Mouse (Mus musculus) forebrain, embryonic 14.5 days (tissue): ENCODE results near the gene Gtpbp1. TPM values are rescaled to one million over a fixed set of nuclear protein-coding genes. Genes with fewer than 3 reads are reported as not detected.
A peak's percentile ranks its signal among the peaks of the same experiment; 100 is the strongest.

Experiments
- ATAC-seq: fragments of 200-750 bp; cut with Nextera tagmentation; 2 replicates; pipeline ENCODE4 v1.8.0; 2017; ENCODE audit warnings: mild to moderate bottlenecking, moderate library complexity
- DNase-seq: peaks from one replicate; pipeline ENCODE4 v3.0.0-alpha.2; 2015; ENCODE audit warnings: low spot score
- H3K27ac ChIP-seq: fragments of 300-500 bp; sonication (generic); 2 replicates; pipeline ENCODE4 v1.5.1; 2014; ENCODE audit warnings: low read depth, mild to moderate bottlenecking, control low read depth, low read length, moderate library complexity
- H3K27me3 ChIP-seq: fragments of 300-500 bp; sonication (generic); replicated peaks from 2 replicates; pipeline ENCODE4 v1.6.1; 2014; ENCODE audit warnings: low read length, control low read depth, mixed read lengths; ENCODE audit not compliant: control insufficient read depth, insufficient read depth
- H3K36me3 ChIP-seq: fragments of 300-500 bp; sonication (generic); 2 replicates; pipeline ENCODE4 v1.6.1; 2014; ENCODE audit warnings: low read length, control low read depth; ENCODE audit not compliant: control insufficient read depth, insufficient read depth
- H3K4me1 ChIP-seq: fragments of 300-500 bp; sonication (generic); 2 replicates; pipeline ENCODE4 v1.6.1; 2014; ENCODE audit warnings: antibody characterized with exemption, low read length, control low read depth; ENCODE audit not compliant: control insufficient read depth, insufficient read depth
- H3K4me2 ChIP-seq: fragments of 300-500 bp; sonication (generic); 2 replicates; pipeline ENCODE4 v1.6.1; 2014; ENCODE audit warnings: mild to moderate bottlenecking, control low read depth, low read length
- H3K4me3 ChIP-seq: fragments of 300-500 bp; sonication (generic); 2 replicates; pipeline ENCODE4 v1.5.1; 2014; ENCODE audit warnings: low read depth, low read length, control low read depth
- H3K9ac ChIP-seq: fragments of 300-500 bp; sonication (generic); 2 replicates; pipeline ENCODE4 v1.6.1; 2014; ENCODE audit warnings: mild to moderate bottlenecking, low read length, control low read depth, moderate library complexity
- H3K9me3 ChIP-seq: fragments of 300-500 bp; sonication (generic); replicated peaks from 2 replicates; pipeline ENCODE4 v1.6.1; 2016; ENCODE audit warnings: low read length, control low read depth, mixed read lengths; ENCODE audit not compliant: control insufficient read depth
- WGBS: fragments of 180-500 bp; shearing (Covaris S2); extraction: QIAGEN DNeasy Blood & Tissue Kit; methylation state at CpG from one replicate; pipeline ENCODE4 v1.1.7; 2014; 5-methylcytosine and 5-hydroxymethylcytosine counted together
- polyA plus RNA-seq: library from polyadenylated mRNA; unstranded; fragments of >200 nt; fragmentation: Nextera tagmentation; extraction: Ambion mirVana; gene quantifications from 2 replicates; pipeline ENCODE4 v1.2.1, GENCODE M21; 2014

Gene Gtpbp1
- polyA plus RNA-seq, 1 experiment from 2014 or later, result 36.2 TPM

DNA sequence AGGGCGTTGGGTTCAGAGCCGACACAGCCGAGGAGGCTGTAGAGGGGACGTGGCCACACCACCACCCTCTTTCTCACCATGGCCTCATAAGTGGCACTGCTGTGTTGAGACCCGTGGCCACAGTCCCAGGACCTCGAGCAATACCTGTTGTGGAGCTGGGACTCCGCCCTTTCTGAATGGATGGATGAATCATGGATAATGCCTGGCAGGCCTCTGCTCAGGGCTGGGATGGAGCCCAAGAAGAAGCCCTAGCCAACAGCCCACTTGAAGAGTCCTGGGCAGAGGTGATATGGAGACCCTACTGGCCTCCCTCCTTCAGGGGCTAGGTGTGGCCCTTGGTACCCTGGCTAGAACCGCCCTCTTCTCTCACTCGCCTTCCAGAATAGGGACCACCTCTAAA is 72.4 kb downstream of the Gtpbp1 start:
- H3K27me3 ChIP-seq, result no peaks in the 10 kb centered on the region
- ATAC-seq (no peak), DNase-seq (no peak)
- no peaks in the 10 kb centered on the region for H3K9me3 ChIP-seq
- WGBS, result 96% methylated on average over 9 of the region's 9 CpGs
- H3K27ac ChIP-seq, result no peak overlapping the region
- no peak overlapping the region for H3K9ac ChIP-seq
- no peak overlapping the region for H3K4me2 ChIP-seq
- peaks cover 8% of the 10 kb centered on the region; the same call in 1 of the 2 replicates for H3K4me1 ChIP-seq
- no peak overlapping the region for H3K4me3 ChIP-seq
- H3K36me3 ChIP-seq, result peaks cover 29% of the 10 kb centered on the region

DNA sequence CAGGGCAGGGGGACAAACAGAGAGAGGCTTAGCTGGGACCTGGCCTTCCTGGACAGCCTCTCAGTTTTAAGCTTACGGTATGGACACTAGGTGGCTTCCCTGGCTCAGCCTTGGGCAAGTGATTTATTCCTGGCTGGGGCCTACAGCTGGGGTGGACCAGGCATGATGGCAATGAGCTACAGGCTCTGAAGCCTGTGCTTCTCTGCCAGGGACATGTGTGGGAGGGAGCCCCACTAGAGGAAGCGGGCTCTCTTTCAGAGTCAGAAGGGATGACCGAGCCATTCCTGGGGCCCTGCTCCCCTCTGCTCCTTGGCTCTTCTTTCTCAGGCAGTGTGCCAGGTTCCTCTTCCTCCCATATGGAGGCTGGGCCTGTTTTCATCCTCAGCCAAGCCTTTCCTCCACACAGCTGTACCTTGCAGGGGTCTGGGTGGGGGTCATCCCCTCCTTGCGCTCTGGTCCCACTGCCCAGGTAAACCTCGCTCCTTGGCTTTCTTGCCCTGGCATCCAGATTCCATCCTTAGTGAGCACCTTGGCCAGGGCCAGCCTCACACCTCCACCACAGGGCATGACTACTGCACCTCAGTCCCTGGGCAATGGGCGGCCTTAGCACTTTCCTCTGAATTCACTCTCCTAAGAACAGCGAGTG is 73.1 kb downstream of the Gtpbp1 start:
- Histone ChIP-seq H3K27me3 (no peaks in the 10 kb centered on the region), H3K27ac (no peak overlapping the region), H3K9ac (no peak overlapping the region), H3K36me3 (peaks cover 29% of the 10 kb centered on the region), H3K4me3 (no peak overlapping the region), H3K9me3 (no peaks in the 10 kb centered on the region), H3K4me1 (peaks cover 11% of the 10 kb centered on the region; the same call in 1 of the 2 replicates), H3K4me2 (no peak overlapping the region)
- WGBS, result 93% methylated on average over 7 of the region's 7 CpGs
- ATAC-seq (no peak), DNase-seq (no peak)

DNA sequence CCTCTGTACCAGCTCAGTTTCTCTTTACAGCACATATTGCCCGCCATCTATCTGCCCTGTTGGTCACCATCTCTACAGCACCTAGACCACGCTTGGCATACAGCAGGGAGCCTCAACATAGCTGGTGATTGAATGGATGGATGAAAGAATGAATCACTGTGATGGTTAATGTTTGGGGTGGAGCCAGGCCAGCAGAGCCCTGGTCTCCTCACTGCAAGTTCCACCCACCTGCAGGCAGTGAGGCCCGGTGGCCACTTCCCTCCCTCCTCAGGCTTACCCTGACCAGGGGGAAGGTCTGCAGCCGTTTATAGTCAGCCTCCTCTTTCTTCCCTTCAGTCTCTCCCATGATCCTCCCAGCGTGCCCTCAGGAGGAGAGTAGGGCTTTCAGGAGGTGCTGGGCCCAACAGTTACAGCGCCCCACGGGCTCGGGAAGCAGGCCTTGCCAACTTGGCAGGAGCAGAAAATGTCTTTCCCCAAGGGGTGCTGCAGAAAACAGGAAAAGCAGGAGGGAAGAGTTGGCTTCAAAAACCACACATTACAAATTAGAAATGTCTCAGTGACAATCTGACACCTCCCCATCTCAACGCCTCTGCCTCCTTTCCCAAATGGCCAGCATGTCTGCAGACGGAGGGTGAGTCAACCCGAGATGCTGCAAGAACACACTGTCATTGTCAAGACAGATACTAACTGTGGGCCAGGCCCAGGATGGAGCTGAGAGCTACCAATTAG is 74.1 kb downstream of the Gtpbp1 start:
- Histone ChIP-seq H3K4me3 (no peak overlapping the region), H3K9me3 (no peaks in the 10 kb centered on the region), H3K4me2 (no peak overlapping the region), H3K36me3 (peaks cover 29% of the 10 kb centered on the region), H3K4me1 (peaks cover 11% of the 10 kb centered on the region; the same call in 1 of the 2 replicates), H3K27me3 (no peaks in the 10 kb centered on the region), H3K9ac (no peak overlapping the region), H3K27ac (0 out of 2 replicates have a peak overlapping the region, but pooled peaks have one; percentile 9)
- 0 out of 2 replicates have a peak, but pooled peaks have one; percentile 24 for ATAC-seq
- no peak for DNase-seq
- WGBS, result 80% methylated on average over 11 of the region's 11 CpGs

- ATAC-seq, result 0 out of 2 replicates have a peak, but pooled peaks have one; percentile 14
- Histone ChIP-seq H3K36me3 (peaks cover 29% of the 10 kb centered on the region), H3K27ac (peak overlapping the region; percentile 16; the same call in 1 of the 2 replicates), H3K4me3 (no peak overlapping the region), H3K9me3 (no peaks in the 10 kb centered on the region), H3K9ac (no peak overlapping the region), H3K4me1 (peaks cover 11% of the 10 kb centered on the region; the same call in 1 of the 2 replicates), H3K4me2 (no peak overlapping the region), H3K27me3 (no peaks in the 10 kb centered on the region)
- WGBS, result 72% methylated on average over 2 of the region's 2 CpGs
- DNase-seq, result no peak
Observed at GRCm38 (mm10) chr15:79765361-79765760, 74.7 kb downstream of the Gtpbp1 start.

- no peak overlapping the region for H3K4me2 ChIP-seq
- no peak for ATAC-seq
- WGBS, result 71% methylated on average over 9 of the region's 10 CpGs
- peaks cover 29% of the 10 kb centered on the region for H3K36me3 ChIP-seq
- no peak for DNase-seq
- no peaks in the 10 kb centered on the region for H3K27me3 ChIP-seq
- no peak overlapping the region for H3K9ac ChIP-seq
- no peak overlapping the region for H3K4me3 ChIP-seq
- peaks cover 14% of the 10 kb centered on the region; the same call in 1 of the 2 replicates for H3K4me1 ChIP-seq
- no peaks in the 10 kb centered on the region for H3K9me3 ChIP-seq
- peak overlapping the region; percentile 15; the same call in 1 of the 2 replicates for H3K27ac ChIP-seq
Observed at GRCm38 (mm10) chr15:79766168-79766567, 75.5 kb downstream of the Gtpbp1 start.

DNA sequence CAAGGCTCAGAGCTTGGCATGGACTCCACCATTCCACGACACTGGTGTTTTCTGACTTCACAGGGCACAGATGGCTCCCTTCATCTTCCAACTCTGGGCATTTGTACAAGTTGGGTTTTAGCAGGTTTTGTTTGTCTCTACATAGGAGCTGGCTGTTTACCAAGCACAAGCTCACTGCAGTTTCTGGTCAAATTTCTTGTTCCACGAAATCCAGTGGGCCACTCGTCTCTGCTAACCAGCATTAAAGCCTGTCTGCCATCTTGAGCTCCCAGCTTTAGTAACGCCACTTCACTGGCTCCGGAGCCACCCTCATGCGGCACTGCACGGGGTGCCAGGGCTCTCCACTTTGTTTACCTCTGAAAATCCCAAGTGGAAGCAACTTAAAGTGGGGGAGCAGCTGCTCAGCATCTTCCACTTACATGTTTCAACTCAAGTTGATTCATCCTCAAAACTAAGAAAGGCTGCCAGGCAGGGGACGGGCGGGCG is 76.0 kb downstream of the Gtpbp1 start:
- peak; percentile 49; the same call in 1 of the 2 replicates for ATAC-seq
- peak overlapping the region; percentile 15; the same call in 1 of the 2 replicates for H3K27ac ChIP-seq

DNA sequence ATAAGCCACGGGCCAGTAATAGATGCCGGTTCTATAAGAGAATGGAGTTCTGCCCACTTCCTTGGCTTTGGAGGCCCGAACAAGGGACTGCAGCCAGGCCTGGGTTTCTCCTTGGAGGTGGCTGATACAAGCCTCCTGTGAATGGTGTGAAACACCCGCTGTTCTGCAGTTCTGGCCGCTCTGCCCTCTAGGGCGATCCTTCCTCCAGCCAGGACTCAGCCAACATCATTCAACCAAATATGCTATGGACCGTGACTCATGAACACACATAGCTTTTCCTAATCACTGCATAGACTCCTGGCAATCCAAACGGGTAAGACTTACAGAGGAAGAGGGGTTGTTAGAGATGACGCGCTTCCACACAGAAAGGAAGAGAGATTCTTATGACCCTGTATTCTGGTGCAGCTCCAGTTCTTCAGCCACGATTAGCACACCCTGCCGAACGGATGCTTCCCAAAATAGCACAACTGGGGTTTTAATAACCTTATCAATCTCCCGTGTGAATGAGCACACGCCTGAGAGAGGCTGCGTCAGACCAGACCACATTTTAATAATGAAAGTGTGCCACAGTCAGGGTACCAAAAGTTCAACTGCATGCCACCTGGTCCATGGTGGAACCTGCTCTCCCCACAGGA is 76.8 kb downstream of the Gtpbp1 start:
- H3K4me1 ChIP-seq, result peaks cover 14% of the 10 kb centered on the region; the same call in 1 of the 2 replicates
- peak overlapping the region; percentile 15; the same call in 1 of the 2 replicates for H3K27ac ChIP-seq
- no peak overlapping the region for H3K4me3 ChIP-seq
- ATAC-seq (no peak), DNase-seq (no peak)
- no peak overlapping the region for H3K4me2 ChIP-seq
- H3K36me3 ChIP-seq, result peaks cover 19% of the 10 kb centered on the region
- H3K27me3 ChIP-seq, result no peaks in the 10 kb centered on the region
- H3K9ac ChIP-seq, result no peak overlapping the region
- WGBS, result 88% methylated on average over 16 of the region's 16 CpGs
- H3K9me3 ChIP-seq, result no peaks in the 10 kb centered on the region

More for the DNA sequence above, 76.0 kb downstream of the Gtpbp1 start:
- H3K9me3 ChIP-seq, result no peaks in the 10 kb centered on the region
- H3K9ac ChIP-seq, result no peak overlapping the region
- H3K4me1 ChIP-seq, result peaks cover 14% of the 10 kb centered on the region; the same call in 1 of the 2 replicates
- 78% methylated on average over 10 of the region's 10 CpGs for WGBS
- peak; percentile 68 for DNase-seq
- H3K36me3 ChIP-seq, result peaks cover 27% of the 10 kb centered on the region
- H3K4me2 ChIP-seq, result no peak overlapping the region
- H3K27me3 ChIP-seq, result no peaks in the 10 kb centered on the region
- no peak overlapping the region for H3K4me3 ChIP-seq

- 50% methylated on average over 6 of the region's 6 CpGs for WGBS
- Histone ChIP-seq H3K4me3 (no peak overlapping the region), H3K27me3 (no peaks in the 10 kb centered on the region), H3K9ac (peak overlapping the region; percentile 25; the same call in 1 of the 2 replicates), H3K27ac (no peak overlapping the region), H3K9me3 (no peaks in the 10 kb centered on the region), H3K4me1 (peaks cover 15% of the 10 kb centered on the region), H3K4me2 (no peak overlapping the region), H3K36me3 (peaks cover 11% of the 10 kb centered on the region; the same call in 1 of the 2 replicates)
- no peak for DNase-seq
- ATAC-seq, result no peak
Observed at GRCm38 (mm10) chr15:79768302-79768701, 77.7 kb downstream of the Gtpbp1 start.
